24 mouse cellular contexts compared by ENCODE assay signal in the genomic region with DNA sequence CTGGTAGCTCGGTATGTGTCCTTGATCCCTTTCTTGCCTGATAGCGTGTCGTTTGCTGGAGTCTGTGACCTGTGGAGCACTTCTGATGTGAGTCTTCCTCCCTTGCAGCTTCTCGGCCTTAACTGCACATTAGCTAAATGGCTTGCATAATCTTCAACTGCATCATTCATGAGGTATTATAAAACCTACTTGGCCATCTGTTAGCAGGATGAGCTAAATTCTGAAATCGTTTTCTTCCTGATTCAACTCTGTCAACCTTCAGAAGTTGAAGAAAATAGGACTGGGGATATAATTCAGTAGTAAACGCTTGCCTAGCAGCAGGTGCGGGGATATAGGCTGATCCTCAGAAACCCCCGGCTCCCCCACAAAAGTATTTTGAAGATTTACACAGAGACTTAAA.
DNase-seq lines count a peak whose midpoint lies in the region; ATAC-seq lines count a peak whose summit lies in the region.
"Had no signal": no experiment of that assay in that cellular context is flagged by ENCODE, and none has a peak within 500 bp of the region (broad histone marks: within the 10 kb centered on the region; RNA-seq: fewer than 3 reads in every experiment).

No protein-coding gene starts in this region.

- peak; percentile 25 for DNase-seq in layer of hippocampus, adult 9-10 months (ENCODE audit: low spot score)
- no peak for DNase-seq in layer of hippocampus, adult 11-12 months (ENCODE audit: low spot score)
- peak; percentile 37 to 43 for DNase-seq in right cerebral cortex, adult 2 months (ENCODE audit: low spot score in 2 of 2)
- no peak for DNase-seq in right cerebral cortex, postnatal 10 days (ENCODE audit: low spot score in 2 of 2)
- peak; percentile 45 to 48 for DNase-seq in left cerebral cortex, adult 9 months (ENCODE audit: low spot score in 2 of 2)
- no peak for DNase-seq in cerebellum, adult 8-10 months
- DNase-seq: adrenal gland, adult 2 months; adrenal gland, postnatal 36 days; B cell, adult 2 months; cerebellum, adult 9-10 months; cerebellum, postnatal 36 days; gastrocnemius, adult 2 months; gastrocnemius, postnatal 36 days; heart, adult 18-20 months; heart, postnatal 36 days; kidney, adult 8-10 months; kidney, postnatal 10 days; retina, postnatal 1 day; thymus, postnatal 14 days had no signal

- no peak for ATAC-seq in activated CD4-positive, CD25-positive, alpha-beta regulatory T cell, adult 4 months
- ATAC-seq: forebrain, embryonic 15.5 days; hindbrain, postnatal 0 days; intestine, embryonic 15.5 days; midbrain, embryonic 15.5 days had no signal

Comparison
In these comparisons a context has a peak if more than half of its experiments do, and no peak if none do; other contexts are left out.
1. DNase-seq: peak in layer of hippocampus, adult 9-10 months (single experiment), right cerebral cortex, adult 2 months (2 of 2) and left cerebral cortex, adult 9 months (2 of 2); none in layer of hippocampus, adult 11-12 months (single experiment), right cerebral cortex, postnatal 10 days (0 of 2) and cerebellum, adult 8-10 months (single experiment).